Mouse (Mus musculus): ENCODE measurements around the gene Rgs3.

The Rgs3 gene

DNA sequence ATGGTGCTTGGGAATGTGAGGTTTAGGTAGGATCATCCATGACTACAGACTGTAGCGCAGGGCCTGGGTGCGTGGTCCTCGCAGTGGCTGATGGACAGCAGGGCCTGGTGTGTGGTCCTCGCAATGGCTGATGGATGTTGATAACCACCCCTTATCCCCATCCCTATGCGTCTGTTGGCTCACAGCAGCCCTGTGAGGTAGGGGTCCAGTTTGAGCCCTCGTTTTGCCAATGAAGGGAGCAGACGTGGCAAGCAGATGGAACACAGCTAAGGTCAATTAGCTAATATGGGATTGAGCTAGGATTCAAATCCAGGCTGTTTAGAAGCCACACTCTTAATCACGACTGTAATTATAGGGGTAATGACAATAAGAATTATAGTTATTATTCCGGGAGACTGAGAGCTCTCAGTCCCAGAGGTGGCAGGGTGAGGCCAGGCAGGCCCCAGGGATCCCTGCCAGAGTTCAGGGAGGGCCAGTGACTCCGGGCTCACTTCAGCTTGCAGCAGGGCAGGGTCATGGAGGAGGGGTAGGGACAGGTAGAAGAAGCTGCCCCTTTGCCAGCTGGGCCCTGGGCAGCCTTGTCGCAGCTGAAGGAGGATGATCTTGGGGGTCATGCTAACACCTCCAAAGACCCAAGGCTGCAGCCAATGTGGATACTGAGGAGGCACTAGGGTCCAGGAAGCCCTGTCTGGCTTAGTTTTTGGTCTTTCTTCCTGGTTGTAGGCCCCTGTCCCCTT lies 135.2 kb downstream of the Rgs3 start:
- no peak for DNase-seq

DNA sequence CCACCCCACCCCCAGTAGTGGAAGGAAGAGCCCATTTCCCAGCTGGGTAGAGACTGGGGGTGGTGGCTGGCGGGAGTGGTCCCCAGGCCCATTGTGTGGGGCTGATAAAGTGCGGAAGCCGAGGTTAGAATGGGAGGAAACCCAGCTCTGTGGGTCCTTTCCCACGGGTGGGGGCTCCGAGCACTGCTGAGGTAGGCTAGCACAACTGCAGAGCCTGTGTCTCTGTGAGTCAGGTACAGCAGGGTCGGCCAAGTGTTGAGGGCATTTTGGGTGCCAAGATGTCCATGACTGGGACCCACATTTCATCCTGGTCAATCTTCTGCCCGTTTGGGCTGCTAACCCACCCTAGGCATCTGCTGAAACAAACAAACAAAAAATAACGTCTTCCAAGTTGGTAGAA lies 135.9 kb downstream of the Rgs3 start:
- no peak for DNase-seq

DNA sequence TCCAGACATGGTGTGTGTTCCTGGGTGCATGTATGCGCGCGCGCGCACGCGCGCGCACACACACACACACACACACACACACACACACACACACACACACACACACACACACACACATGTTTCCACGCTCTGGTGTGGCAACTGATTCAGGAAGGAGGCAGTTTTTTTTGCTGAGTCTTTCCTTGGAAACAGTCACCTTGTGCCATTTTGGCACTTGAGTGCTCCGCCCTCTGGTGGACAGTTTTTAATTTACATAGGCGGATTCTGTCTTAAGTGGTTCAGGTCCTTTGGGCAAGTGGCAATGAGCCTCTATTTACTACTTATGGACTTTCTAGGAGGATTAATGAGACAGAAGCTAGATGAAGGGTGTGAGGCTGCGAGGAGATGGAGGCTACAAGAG lies 136.3 kb downstream of the Rgs3 start:
- DNase-seq = peak; percentile 71 to 82

DNA sequence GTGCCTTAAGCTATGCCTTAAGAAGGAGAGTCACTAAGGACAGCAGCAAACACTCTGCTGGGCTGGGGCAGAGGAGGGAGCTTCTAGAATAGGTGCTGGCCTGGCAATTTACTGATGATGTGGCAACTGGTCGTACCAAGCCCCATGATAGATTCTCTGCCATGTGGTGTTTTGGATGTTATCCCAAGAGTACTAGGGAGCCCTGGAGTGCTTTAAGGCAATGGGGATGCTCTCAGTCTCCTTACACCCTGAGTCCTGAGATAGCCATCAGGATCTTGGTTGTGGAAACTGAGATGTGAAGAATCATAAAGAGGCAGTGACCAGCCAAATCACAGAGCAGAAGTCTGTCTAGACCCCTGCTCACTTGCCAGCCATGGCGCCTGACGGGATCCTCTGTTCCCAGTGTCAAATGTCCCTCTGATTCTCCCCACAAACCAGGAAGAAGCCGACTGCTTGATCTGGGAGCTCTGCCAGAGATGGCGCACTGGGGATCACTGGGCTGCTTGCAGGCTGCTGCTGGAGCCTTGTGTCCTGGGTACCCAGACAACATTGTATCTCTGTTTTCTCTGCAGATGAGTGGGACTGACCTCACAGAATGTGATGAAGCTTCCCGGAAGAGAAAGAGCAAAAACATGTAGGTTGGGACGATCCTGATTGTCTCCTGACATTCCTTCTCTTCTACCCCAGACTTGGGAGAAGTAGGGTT lies 137.2 kb downstream of the Rgs3 start:
- DNase-seq = peak; percentile 67 to 73

DNA sequence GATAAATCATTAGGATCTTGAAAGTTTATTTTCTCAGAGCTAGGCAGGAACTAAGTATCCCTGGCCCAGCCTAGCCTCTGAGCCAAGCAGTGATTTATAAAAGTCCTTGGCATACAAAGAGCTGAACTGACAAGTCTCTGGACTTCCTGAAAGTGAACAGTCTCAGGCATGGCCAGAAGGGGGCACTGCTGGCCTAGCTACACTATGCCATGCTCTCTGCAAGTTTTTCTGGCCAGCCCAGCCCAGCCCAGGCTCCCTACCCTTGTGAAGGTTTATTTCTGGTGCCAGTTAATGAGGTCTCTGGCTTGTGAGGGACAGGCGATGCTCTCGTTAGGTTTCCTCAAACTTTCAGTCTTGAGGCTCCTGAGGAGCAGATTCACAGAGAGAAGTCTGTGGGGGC lies 137.8 kb downstream of the Rgs3 start:
- DNase-seq = peak; percentile 87 to 93

DNA sequence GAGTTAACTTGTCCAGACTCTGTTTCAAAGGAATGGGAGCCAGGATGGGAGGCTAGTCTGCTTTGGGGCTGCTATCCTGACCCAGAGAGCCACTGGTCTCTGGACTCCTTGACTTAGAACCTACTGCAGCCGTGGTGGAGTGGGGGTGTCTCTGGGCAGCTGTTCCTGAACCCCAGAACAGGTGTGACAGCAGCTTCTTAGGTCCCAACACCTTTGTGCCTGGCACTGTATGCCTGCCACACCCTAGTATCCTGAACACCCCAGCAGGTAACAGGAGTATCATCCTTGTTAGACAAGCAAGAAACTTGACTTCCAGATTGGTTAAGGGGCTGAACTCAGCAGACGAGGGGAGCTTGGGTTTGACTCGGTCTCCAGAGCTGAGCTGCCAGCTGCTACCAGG lies 138.9 kb downstream of the Rgs3 start:
- DNase-seq = no peak

DNA sequence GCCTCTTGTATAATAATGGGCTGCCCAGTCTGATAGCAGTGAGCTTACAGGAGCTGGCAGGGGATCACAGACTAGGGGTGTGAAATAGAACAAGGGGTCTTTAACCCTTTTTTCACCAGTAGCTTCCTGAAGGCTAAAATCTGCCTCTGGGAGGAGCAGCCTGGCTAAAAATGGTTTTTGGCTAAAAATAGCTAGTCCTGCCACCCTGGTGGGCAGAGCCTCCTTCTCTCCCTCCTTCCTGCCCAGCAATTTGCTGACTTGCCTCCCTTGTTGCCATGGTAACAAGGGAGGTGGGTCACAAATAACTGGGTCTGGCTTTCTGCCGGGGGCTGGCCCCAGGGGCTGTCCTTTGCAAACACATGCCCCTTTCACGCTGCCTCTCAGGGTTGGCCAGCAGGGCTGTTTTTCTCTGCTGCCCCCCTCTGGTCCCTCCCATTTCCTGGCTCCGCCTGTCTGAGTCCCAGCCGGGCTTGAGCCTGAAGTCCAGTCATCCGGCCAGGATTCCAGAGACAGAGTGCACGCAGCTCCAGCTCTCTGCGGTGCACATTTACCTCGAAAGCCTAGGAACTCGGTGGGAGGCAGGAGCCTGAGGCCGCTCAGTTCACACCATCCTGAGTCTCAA lies 139.7 kb downstream of the Rgs3 start:
- peak; percentile 82 to 88 for DNase-seq

DNA sequence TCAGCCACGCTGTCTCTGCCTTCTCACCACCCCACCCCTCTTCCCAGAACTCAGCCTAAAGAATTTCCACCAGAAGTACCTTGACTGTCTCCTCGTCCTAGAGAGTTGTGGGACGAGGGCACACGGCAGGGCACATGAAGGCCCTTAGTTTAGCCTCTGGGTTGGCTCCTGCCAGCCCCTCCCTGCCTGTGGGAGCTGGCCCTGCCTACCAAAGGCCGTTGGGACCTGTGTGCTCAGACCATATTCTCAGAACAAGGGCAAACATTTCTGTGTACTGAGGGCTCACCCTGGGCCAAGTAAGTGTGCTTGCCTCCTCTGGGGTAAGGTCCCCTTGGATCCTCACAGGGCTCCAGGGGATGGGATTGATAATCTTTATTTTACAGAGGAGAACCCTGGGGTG lies 140.8 kb downstream of the Rgs3 start:
- DNase-seq = no peak

DNA sequence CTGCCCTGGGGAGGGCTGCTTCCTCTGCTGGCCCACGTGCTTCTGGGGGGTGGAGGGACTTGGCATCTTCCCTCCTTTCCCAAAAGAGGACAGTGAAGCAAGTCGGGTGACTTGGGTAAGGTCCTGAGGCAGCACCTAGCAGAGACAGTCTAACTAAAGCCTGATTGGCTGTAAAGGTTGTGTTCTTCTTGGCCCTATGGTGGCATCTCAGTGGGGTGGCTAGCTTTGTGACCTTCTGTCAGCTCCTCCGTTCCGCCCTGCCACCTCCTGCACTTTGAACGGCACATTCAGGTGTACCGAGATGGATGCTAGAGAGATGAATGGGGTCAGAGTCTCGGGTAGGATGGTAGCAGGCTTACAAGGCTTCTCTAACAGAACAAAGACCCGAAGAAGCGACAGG lies 143.5 kb downstream of the Rgs3 start:
- no peak for DNase-seq

DNA sequence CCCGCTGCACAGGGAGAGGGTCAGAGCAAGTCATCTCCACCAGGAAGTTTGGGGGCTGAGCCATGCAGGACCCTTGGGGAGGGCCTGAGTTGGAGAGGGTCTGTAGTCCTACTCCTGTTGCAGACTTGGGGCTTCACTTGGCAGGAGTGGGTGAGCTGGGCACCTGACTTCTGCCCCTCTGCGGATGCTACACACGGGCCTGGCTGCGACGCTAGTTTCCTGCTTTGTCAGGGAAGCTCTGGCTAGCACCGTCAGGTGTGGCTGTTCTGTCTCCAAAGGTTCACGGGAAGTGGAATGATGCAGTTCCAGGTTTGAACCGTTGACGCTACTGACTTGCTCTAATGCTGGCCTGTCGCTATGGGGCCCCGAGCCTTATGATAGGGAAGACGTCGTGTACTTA lies 144.6 kb downstream of the Rgs3 start:
- no peak for DNase-seq

DNA sequence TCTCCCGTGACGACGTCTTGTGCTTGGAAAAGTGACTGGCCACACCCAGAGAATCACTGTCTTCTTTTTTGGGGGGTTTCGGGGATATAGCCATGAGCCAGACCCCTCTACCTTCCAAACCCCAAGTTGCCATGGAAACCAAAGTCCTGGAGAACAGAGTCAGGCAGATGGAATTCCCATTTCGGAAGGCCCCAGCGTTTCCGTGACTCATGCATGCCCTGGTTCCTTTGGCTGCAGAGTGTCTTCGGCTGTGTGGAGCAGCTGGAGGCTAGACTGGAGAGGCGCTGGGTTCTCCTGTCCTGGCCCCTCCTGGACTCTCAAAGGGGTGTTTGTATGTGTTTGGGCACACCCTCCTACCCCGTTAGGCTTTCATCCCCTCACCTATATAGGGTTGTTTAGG lies 145.4 kb downstream of the Rgs3 start:
- DNase-seq = no peak

DNA sequence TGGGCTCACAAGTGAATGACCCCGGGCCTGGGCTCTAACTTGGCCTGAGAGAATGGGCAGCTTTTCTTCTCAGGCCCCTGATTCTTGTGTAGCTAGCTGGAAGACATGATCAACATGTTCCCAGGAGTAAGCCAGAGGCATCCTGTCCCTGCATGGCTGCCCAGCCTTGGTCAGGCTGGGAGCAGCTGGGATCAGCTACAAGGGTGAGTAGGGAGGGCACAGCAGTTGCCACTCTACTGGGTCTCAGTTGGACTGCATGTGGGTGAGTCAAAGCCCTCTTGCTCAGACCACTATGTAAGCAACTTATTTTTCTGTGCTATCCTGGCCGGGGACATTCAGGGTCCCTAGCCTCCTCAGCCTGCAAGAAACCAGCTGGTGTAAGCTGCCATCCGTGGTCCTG lies 146.1 kb downstream of the Rgs3 start:
- DNase-seq = no peak

DNA sequence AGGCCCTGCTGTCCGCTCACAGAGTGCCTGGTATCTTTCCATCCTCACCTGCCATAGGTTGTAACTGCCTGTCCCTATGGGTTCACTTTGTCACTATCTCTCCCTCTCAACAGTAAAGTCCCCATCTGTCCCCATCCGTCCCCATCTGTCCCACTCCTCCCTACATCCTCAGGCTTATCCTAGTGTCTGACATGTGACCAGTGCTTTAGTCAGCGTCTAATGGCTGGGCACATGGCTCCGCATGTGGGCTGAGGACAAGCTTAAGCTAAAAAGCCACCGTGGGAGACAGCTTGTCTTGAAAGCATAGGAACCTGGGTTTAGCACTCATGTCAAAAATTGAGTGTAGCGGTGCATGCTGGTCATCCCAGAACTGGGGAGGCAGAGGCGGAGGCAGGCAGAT lies 148.4 kb downstream of the Rgs3 start:
- no peak for DNase-seq

DNA sequence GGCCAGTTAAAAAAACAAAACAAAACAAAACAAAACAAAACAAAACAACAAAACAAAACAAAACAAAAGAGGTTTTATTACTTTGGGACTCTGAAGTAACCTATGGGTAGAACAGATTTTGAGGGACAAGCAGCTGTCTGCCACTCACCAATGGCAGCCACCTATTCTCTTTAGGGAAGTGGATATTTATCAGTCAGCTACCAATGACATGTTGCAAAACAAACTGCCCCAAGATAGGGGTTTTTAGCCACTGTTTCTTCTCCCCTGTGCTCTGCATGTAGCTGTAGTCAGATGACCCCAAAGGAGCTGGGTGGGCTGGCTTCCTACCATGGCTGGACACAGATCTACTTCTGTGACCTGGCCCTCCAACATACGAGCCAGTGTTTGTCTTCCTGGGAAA lies 149.3 kb downstream of the Rgs3 start:
- DNase-seq = no peak

DNA sequence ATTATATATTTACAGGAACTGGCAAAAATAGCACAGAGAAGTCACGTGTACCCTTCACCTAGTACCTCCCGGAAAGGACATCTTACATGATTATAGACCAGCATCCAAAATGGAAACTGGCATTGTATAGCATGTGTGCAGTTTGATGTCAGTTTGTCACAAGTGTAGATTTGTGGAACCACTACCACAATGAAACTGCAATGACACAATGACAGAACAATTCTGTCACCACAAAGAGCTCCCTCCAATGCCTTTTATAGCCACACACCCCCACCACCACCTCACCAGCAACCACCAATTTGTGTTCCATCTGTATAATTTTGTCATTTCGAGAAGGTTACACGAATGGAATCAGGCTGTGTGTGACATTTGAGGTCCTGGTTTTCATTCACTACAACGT lies 149.8 kb downstream of the Rgs3 start:
- no peak for DNase-seq

DNA sequence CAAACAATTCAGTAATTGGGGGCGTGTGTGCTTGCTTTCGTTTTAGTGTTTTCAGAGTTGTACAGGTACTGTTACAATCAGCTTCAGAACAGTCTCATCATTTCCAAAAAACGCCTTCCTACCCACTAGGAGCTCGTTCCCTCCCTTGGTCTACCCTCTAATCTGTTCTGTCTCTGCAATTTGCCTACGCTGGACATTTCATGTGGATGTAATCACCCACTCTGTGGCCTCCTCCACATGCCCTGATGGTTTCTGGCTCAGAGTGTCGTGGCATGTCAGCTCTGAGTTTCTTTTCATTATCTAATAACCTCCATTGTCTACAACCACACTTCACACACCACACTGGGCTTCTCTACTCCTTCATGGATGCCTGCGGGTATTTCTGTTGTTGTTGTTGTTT lies 151.5 kb downstream of the Rgs3 start:
- no peak for DNase-seq

DNA sequence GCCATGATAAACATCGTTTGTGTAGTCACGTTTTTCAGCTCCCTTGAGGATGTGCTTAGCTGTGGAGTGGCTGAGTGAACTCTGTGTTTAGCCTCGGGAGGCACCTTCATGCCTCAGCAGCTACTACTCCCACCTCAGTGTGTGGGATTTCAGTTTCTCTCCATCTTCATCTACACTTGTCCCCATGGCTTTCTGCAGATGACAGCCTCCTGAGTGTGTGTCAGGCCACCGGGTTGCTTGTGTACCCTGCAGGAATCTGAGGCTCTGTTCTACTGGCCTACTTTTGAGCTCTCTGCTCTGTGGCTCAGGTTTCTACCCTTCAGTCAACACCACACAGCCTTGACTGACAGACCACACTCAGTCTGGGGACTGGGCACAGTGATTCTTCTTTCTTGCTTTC lies 151.9 kb downstream of the Rgs3 start:
- no peak for DNase-seq

DNA sequence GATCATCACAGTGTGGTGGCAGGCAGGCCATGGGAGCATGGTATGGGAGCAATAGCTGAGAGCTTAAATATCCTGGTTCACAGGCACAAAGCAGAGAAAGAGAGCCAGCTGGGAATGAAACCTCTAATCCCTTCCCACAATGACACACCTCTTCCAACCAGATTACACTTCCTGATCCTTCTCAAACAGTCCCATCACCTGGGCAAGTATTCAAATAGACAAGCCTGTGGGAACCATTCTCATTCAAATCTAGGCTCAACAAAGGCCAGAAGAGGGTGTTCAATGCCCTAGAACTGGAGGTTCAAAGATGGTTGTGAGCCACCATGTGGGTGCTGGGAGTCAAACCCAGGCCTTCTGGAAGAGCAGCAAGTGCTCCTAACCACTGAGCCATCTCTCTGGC lies 161.2 kb downstream of the Rgs3 start:
- DNase-seq = no peak

DNA sequence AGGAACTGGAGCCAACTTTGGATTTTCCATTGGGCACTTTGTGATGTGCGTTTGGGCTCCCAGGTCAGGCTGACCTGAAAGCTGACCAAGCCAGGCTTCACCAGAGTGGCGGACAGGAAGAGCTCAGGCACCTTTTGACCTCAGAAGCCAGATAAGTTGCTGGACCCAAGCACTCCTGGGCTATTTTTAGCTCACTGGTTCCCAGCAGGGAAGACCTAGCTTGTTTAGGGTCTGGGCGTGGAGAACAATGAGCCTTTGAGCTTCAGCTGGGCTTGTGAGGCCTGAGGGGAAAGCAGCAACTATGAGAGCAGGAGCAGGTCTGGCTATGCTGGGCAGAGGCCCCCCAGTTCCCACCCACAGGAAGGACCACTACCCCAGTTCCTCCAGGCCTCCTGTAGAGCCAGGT lies 162.4 kb downstream of the Rgs3 start:
- no peak for DNase-seq

DNA sequence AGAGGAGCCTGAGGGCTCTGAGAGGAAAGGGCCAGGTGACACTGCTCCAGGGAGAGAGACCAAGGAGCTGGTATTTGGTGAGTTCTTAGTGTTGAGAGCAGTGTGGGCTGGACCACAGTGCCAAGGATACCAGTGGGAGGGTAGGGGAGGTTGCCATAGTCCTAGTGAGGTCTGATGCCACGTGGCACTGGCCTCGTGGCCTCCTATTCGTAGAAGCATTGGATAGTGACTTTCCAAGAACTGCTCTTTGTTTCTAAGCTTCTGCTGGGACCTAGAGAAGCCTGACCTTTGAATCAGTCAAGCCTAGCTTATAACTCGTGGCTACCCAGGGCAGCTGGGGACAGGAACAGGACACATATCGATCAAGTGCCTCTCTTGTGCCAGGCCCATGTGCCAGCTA lies 164.1 kb downstream of the Rgs3 start:
- no peak for DNase-seq

DNA sequence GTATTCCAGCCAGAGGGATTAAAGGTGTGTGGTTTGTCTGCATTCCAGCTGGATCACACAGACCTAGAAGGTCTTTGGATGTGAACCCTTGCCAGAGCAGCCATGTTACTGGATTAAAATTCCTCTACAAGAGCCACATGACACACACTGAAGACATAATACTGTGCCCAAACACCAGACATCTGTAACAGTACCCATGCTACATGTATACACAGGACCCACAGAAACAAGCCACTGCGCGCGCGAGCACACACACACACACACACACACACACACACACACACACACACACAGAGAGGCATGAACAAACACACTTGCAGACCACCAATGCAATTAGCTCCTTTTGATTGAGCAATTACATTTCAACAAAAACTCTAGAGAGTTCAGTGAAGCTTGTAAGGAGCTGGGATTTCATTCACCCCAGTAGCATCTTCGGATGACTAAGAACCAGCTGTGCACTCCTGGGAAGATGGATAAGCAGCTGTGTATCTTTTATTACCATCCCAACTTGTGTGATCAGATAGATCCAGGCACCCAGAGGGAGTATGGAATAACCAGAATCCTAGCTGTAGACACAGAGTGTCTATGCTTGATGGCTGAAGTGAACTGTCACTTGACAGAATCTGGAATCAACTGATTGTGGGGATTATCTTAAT lies 166.8 kb downstream of the Rgs3 start:
- no peak for DNase-seq

DNA sequence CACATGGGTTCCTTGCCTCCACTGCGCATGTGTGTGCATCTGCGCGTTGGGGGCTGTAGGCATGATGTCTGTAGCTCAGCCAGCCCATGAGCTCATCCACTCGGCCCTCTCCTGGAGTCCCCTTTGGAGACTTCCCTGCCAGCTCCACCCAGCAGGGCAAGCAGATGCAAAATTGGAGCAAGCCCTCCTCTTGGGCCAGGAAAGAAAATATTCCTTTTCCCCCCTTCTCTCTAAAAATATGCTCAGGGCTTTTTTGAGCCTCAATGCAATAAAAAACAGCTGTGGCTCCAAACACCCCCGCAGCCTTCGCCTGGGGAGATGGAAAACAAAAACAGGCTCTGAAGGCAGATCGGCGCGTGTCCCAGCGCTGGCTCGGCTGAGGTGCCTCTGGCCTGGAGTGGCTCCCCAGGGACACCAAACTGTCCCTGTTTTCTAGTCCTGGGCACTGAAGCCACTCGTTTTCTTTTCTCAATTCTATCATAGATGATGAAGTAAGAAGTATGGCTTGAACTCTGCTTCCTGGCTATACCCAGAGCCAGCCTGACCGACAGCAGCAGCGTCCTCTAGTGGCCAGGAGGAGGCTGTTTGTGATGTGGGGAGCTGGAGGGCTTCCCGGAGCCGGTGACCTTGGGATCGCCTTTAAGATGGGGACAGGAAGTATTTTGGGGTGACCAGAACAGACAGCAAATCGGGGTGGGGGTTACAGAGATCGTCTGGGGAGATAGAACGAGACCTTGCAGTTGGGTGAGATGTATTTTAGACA lies 168.1 kb downstream of the Rgs3 start:
- no peak for DNase-seq

DNA sequence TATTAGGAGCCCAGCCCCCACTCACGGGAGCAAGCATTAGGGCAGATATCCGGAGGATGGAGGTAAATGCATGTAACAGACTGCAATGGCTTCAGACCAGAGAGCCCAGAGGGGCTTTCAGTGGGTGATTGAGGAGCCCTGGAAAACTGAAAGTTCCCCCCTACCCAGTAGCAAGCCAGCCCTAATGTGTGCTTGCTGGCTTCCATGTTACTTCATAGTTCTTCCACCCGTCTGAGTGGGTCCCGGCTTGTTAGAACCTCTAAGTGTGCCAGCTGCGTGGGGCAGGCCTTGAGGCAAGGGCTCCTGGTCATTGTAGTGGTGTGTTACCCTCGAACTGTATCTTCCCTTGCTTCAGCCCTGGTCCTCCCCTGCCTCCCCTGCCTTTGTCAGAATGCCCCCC lies 168.8 kb downstream of the Rgs3 start:
- DNase-seq = no peak
